Mouse (Mus musculus): ENCODE results near the gene Nsfl1c. TPM values are rescaled to one million over a fixed set of nuclear protein-coding genes. Genes with fewer than 3 reads are reported as not detected.

Nsfl1c gene
- polyA plus RNA-seq, 1 experiment from 2014 or later, result 193 TPM

DNA sequence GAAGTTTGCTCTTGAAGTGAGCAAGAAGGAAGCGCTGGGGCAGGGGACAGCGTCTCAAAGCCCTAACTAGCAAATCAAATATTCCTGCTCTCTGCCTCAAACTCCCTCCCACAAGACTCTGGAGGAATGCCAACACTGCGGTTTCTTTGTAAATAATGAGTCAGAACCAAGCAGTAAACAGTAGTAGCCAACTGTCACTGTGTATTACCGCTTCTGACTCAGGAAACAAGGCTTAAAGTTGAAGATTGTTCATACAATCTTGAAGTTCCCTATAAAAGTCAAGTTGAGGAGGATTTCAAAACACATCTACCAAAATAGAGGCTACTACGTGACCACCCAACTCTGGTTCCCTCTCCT lies 42.6 kb downstream of the Nsfl1c start:
- WGBS, result 66% methylated on average over 5 of the region's 5 CpGs
- Histone ChIP-seq H3K9ac (ENCODE audit: low read depth, low read length) (no peak overlapping the region), H3K9me3 (ENCODE audit: control insufficient read depth, low read length) (no peaks in the 10 kb centered on the region), H3K27me3 (replicated peaks; ENCODE audit: control insufficient read depth, insufficient read depth, low read length) (no peaks in the 10 kb centered on the region), H3K36me3 (ENCODE audit: control insufficient read depth, insufficient read depth, low read length) (no peaks in the 10 kb centered on the region), H3K4me3 (ENCODE audit: low read depth, low read length) (no peak overlapping the region), H3K27ac (ENCODE audit: low read depth, low read length) (no peak overlapping the region), H3K4me1 (replicated peaks; ENCODE audit: control insufficient read depth, insufficient read depth, low read length) (peaks cover 4% of the 10 kb centered on the region; the same call in 1 of the 2 replicates), H3K4me2 (no peak overlapping the region)
- DNase-seq (ENCODE audit: low spot score) (no peak), ATAC-seq (replicated peaks; ENCODE audit: low FRiP score) (no peak)

DNA sequence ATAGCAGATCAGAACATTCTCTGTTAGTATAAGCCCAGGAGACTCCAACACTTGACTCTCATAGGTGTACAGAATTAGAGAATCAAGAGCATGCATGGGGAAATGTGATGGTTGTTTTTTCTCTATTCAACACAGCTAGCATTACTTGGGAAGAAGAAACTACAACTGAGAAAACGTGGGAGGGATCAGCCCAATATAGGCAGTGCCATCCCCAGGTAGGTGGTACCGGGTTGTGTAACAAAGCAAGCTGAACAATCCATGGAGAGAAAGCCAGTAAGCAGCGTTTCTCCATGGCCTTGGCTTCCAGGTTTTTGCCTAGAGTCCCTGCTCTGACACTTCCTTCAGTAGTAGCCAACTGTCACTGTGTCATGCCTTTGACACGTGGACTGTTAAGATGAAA lies 44.7 kb downstream of the Nsfl1c start:
- ATAC-seq (replicated peaks; ENCODE audit: low FRiP score) (no peak), DNase-seq (ENCODE audit: low spot score) (no peak)
- Histone ChIP-seq H3K36me3 (ENCODE audit: control insufficient read depth, insufficient read depth, low read length) (no peaks in the 10 kb centered on the region), H3K4me1 (replicated peaks; ENCODE audit: control insufficient read depth, insufficient read depth, low read length) (peaks cover 12% of the 10 kb centered on the region), H3K4me3 (ENCODE audit: low read depth, low read length) (no peak overlapping the region), H3K9me3 (ENCODE audit: control insufficient read depth, low read length) (no peaks in the 10 kb centered on the region), H3K27ac (ENCODE audit: low read depth, low read length) (no peak overlapping the region), H3K27me3 (replicated peaks; ENCODE audit: control insufficient read depth, insufficient read depth, low read length) (no peaks in the 10 kb centered on the region), H3K4me2 (no peak overlapping the region), H3K9ac (ENCODE audit: low read depth, low read length) (no peak overlapping the region)
- 57% methylated on average over 4 of the region's 4 CpGs for WGBS

DNA sequence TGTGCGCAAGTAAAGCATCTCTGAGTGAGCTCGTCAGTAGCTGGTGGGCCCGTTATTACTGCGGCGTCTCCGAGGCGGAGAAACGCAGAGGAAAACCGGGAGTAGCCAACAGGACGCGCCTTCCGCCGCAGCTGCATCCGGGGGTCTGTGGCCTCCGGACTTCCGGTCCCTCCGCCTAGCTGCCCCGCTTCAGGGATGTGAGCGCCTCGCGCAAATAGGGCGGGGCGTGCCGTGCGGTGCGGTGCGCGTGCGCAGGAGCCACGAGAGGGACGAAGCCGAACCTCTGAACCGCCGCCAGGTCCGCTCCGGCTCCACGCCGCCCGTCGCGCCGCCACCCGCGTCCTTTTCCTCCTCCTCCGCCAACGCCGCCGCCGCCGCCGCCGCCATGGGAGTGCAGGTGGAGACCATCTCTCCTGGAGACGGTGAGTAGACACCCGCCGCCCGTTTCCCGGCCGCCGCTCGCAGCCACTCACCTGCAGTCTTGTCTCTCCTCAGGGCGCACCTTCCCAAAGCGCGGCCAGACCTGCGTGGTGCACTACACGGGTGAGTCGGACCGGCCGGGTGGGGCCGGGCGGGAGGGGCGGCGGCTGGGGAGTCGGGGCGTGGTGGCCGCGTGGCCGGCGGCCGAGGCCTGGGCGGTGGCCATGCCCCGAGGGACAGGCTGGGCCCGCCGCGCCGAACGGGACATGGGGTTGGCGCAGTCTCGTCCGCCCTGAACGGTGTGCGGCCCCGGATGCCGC lies 48.5 kb downstream of the Nsfl1c start, which contains the start of gene Fkbp1a:
Gene Fkbp1a (plus strand): TSS at position 161 of the 740 bp plus-strand sequence.
- Histone ChIP-seq H3K27me3 (replicated peaks; ENCODE audit: control insufficient read depth, insufficient read depth, low read length) (no peaks in the 10 kb centered on the region), H3K27ac (ENCODE audit: low read depth, low read length) (peak within 1 kb of the TSS; percentile 91), H3K4me3 (ENCODE audit: low read depth, low read length) (peak within 1 kb of the TSS; percentile 94), H3K36me3 (ENCODE audit: control insufficient read depth, insufficient read depth, low read length) (peaks cover 13% of the 10 kb centered on the region; the same call in 1 of the 2 replicates), H3K4me1 (replicated peaks; ENCODE audit: control insufficient read depth, insufficient read depth, low read length) (peaks cover 25% of the 10 kb centered on the region), H3K9ac (ENCODE audit: low read depth, low read length) (peak within 1 kb of the TSS; percentile 95), H3K9me3 (ENCODE audit: control insufficient read depth, low read length) (no peaks in the 10 kb centered on the region), H3K4me2 (peak within 1 kb of the TSS; percentile 91)
- WGBS, result under 1% methylated on average over 85 of the region's 93 CpGs
- peak; percentile 92 for DNase-seq (ENCODE audit: low spot score)
- peak; percentile 95 for ATAC-seq (replicated peaks; ENCODE audit: low FRiP score)

DNA sequence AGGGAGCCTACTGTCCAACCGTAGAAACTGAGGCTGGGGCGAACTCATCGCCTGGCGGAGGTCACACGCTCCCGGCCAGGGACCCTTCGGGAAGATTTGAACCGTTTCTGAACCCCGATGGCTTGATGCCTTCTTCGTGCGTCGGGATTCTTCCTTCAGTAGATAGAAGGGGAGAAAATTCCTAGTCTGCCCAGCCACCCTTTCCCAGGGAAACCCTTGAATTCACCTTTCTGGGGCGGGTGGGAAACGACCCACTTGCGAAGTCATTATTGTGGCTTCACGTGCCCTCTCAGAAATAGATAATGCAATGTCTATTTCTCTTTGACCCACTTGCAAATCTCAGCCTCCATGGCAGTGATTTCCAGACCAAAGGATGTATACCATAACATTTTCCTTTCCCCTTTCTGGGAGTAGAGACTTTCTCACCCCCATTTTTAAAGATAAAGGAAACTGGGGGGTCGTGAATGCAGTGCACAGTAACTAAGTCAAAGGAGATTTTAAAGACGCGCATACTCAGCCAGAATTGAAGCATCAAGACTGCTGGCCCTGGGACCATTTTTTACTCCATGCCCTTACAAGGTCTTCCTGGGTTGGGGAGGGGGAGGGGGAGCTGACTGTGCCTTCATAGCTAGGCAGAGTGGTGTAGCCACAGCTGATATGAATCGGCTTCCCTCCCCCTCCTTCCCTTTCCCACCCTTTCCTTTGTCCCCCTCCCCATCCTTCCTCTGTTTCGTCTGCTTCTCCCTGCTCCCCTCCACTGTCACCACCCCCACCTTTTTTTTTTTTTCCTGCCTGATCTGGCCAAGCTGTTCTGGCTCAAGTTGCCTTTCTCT lies 49.3 kb downstream of the Nsfl1c start:
- Histone ChIP-seq H3K9ac (ENCODE audit: low read depth, low read length) (peak overlapping the region; percentile 95), H3K36me3 (ENCODE audit: control insufficient read depth, insufficient read depth, low read length) (peaks cover 15% of the 10 kb centered on the region; the same call in 1 of the 2 replicates), H3K4me1 (replicated peaks; ENCODE audit: control insufficient read depth, insufficient read depth, low read length) (peaks cover 25% of the 10 kb centered on the region), H3K27me3 (replicated peaks; ENCODE audit: control insufficient read depth, insufficient read depth, low read length) (no peaks in the 10 kb centered on the region), H3K27ac (ENCODE audit: low read depth, low read length) (peak overlapping the region; percentile 91), H3K4me3 (ENCODE audit: low read depth, low read length) (peak overlapping the region; percentile 94), H3K4me2 (peak overlapping the region; percentile 91), H3K9me3 (ENCODE audit: control insufficient read depth, low read length) (no peaks in the 10 kb centered on the region)
- ATAC-seq (replicated peaks; ENCODE audit: low FRiP score) (0 out of 2 replicates have a peak, but pooled peaks have one; percentile 9), DNase-seq (ENCODE audit: low spot score) (no peak)
- under 1% methylated on average over 21 of the region's 21 CpGs for WGBS

DNA sequence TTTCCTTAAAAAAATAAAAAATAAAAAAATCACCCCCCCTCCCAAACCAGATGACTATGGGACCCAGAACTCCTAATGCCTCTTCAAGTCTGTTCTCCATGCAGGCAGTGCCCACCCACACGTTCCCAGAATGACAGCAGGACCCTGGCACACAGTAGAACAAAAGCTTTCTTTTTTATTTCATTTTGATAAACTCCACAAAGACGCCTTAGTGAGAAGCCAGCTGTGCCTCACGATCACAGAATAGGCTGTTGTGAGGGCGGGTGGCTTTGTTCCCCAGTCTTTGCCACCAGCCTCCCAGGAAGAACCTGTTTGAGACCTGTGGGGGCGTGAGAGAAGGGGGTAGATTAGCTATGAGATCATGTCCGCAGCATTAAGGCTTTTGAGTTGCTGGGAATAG lies 50.7 kb downstream of the Nsfl1c start:
- Histone ChIP-seq H3K4me1 (replicated peaks; ENCODE audit: control insufficient read depth, insufficient read depth, low read length) (peaks cover 25% of the 10 kb centered on the region), H3K9me3 (ENCODE audit: control insufficient read depth, low read length) (no peaks in the 10 kb centered on the region), H3K27ac (ENCODE audit: low read depth, low read length) (no peak overlapping the region), H3K27me3 (replicated peaks; ENCODE audit: control insufficient read depth, insufficient read depth, low read length) (no peaks in the 10 kb centered on the region), H3K36me3 (ENCODE audit: control insufficient read depth, insufficient read depth, low read length) (peaks cover 15% of the 10 kb centered on the region; the same call in 1 of the 2 replicates), H3K4me3 (ENCODE audit: low read depth, low read length) (no peak overlapping the region), H3K4me2 (peak overlapping the region; percentile 91), H3K9ac (ENCODE audit: low read depth, low read length) (no peak overlapping the region)
- ATAC-seq (replicated peaks; ENCODE audit: low FRiP score) (no peak), DNase-seq (ENCODE audit: low spot score) (no peak)
- 66% methylated on average over 6 of the region's 6 CpGs for WGBS

DNA sequence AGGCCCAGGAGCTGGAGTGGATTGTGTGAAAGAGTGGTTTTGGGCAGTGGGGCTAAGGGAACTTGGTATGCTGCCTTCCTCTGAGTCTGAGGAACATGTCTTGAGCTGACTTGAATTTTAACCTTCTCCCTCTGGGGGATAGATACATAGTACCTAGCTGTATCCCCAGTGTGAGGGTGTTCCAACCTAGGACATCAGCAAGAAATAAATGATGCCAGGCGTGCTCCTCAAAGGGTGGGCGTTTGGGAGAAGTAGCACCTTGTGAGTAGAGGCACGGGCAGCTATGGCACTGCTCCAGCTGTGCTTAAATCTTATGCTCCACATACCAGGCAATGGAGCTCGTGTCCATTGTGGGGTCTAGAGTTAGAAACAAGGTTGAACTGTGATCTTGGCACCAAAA lies 52.6 kb downstream of the Nsfl1c start:
- H3K27ac ChIP-seq (ENCODE audit: low read depth, low read length), result no peak overlapping the region
- H3K4me1 ChIP-seq (replicated peaks; ENCODE audit: control insufficient read depth, insufficient read depth, low read length), result peaks cover 21% of the 10 kb centered on the region
- no peak overlapping the region for H3K9ac ChIP-seq (ENCODE audit: low read depth, low read length)
- H3K4me3 ChIP-seq (ENCODE audit: low read depth, low read length), result no peak overlapping the region
- no peak for ATAC-seq (replicated peaks; ENCODE audit: low FRiP score)
- H3K36me3 ChIP-seq (ENCODE audit: control insufficient read depth, insufficient read depth, low read length), result peaks cover 25% of the 10 kb centered on the region; the same call in 1 of the 2 replicates
- H3K4me2 ChIP-seq, result no peak overlapping the region
- 93% methylated on average over 4 of the region's 4 CpGs for WGBS
- H3K9me3 ChIP-seq (ENCODE audit: control insufficient read depth, low read length), result no peaks in the 10 kb centered on the region
- no peak for DNase-seq (ENCODE audit: low spot score)
- no peaks in the 10 kb centered on the region for H3K27me3 ChIP-seq (replicated peaks; ENCODE audit: control insufficient read depth, insufficient read depth, low read length)

DNA sequence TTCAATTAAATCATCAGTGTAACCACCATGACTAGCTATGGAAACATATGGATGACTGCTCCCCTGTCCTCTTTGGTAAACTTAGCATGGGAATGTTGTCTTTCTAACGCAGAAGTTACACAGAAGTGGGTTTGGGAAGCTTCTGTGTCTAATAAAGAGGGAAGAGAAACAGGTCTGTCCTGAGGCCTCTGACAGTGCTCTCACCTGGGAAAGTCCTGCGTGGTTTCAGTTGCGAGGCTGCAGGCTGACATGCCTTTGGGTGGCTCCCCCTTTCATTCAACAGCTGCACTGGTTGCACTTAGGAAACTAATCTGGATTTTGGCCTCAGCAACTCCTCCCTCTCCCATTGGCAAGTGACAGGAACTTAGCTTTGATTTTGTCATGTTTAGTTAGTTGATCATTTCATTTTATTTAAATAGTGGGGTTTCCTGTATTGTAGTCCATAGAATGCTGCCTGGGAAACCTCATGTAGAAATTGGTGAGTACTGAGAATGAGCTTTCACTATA lies 55.7 kb downstream of the Nsfl1c start:
- H3K4me2 ChIP-seq, result no peak overlapping the region
- H3K27me3 ChIP-seq (replicated peaks; ENCODE audit: control insufficient read depth, insufficient read depth, low read length), result no peaks in the 10 kb centered on the region
- WGBS, result 87% methylated on average over 3 of the region's 3 CpGs
- H3K9me3 ChIP-seq (ENCODE audit: control insufficient read depth, low read length), result no peaks in the 10 kb centered on the region
- H3K4me1 ChIP-seq (replicated peaks; ENCODE audit: control insufficient read depth, insufficient read depth, low read length), result peaks cover 4% of the 10 kb centered on the region
- no peak overlapping the region for H3K4me3 ChIP-seq (ENCODE audit: low read depth, low read length)
- no peak for DNase-seq (ENCODE audit: low spot score)
- H3K27ac ChIP-seq (ENCODE audit: low read depth, low read length), result no peak overlapping the region
- peaks cover 29% of the 10 kb centered on the region for H3K36me3 ChIP-seq (ENCODE audit: control insufficient read depth, insufficient read depth, low read length)
- no peak for ATAC-seq (replicated peaks; ENCODE audit: low FRiP score)
- no peak overlapping the region for H3K9ac ChIP-seq (ENCODE audit: low read depth, low read length)

Data from liver, embryonic 11.5 days (tissue).